Mouse (Mus musculus) kidney, embryonic 16.5 days (tissue): ENCODE data around the gene Zc3h7b. TPM values are rescaled to one million over a fixed set of nuclear protein-coding genes. Genes with fewer than 3 reads are reported as not detected.

Experiments used
- ATAC-seq: fragments of 200-750 bp; cut with Nextera tagmentation; 2 replicates; pipeline ENCODE4 v1.8.0; 2017; ENCODE audit warnings: moderate TSS enrichment; ENCODE audit not compliant: low FRiP score, low TSS enrichment
- H3K27ac ChIP-seq: fragments of 300-500 bp; sonication (generic); 2 replicates; pipeline ENCODE4 v1.5.1; 2014; ENCODE audit warnings: low read length
- H3K27me3 ChIP-seq: fragments of 300-500 bp; sonication (generic); 2 replicates; pipeline ENCODE4 v1.6.1; 2014; ENCODE audit warnings: low read length, control low read depth, mixed read lengths; ENCODE audit not compliant: insufficient read depth
- H3K36me3 ChIP-seq: fragments of 300-500 bp; sonication (generic); 2 replicates; pipeline ENCODE4 v1.6.1; 2014; ENCODE audit warnings: low read length, control low read depth, mixed read lengths; ENCODE audit not compliant: insufficient read depth
- H3K4me1 ChIP-seq: fragments of 300-500 bp; sonication (generic); 2 replicates; pipeline ENCODE4 v1.6.1; 2014; ENCODE audit warnings: low read length, control low read depth, mixed read lengths; ENCODE audit not compliant: insufficient read depth
- H3K4me2 ChIP-seq: fragments of 300-500 bp; sonication (generic); replicated peaks from 2 replicates; pipeline ENCODE4 v1.6.1; 2014; ENCODE audit warnings: low read depth, low read length
- H3K4me3 ChIP-seq: fragments of 300-500 bp; sonication (generic); 2 replicates; pipeline ENCODE4 v1.5.1; 2014; ENCODE audit warnings: mild to moderate bottlenecking, low read length
- H3K9ac ChIP-seq: fragments of 300-500 bp; sonication (generic); replicated peaks from 2 replicates; pipeline ENCODE4 v1.6.1; 2014; ENCODE audit warnings: low read length
- H3K9me3 ChIP-seq: fragments of 300-500 bp; sonication (generic); 2 replicates; pipeline ENCODE4 v1.6.1; 2016; ENCODE audit warnings: low read length, control low read depth
- WGBS: fragments of 180-500 bp; shearing (Covaris S2); extraction: QIAGEN DNeasy Blood & Tissue Kit; methylation state at CpG from one replicate; pipeline ENCODE4 v1.1.7; 2014; 5-methylcytosine and 5-hydroxymethylcytosine counted together
- polyA plus RNA-seq: library from polyadenylated mRNA; unstranded; fragments of >200 nt; fragmentation: Nextera tagmentation; extraction: Ambion mirVana; gene quantifications from 2 replicates; pipeline ENCODE4 v1.2.1, GENCODE M21; 2015

Gene Zc3h7b
- polyA plus RNA-seq, 1 experiment from 2014 or later, result 35.1 TPM

- peaks cover 43% of the 10 kb centered on the region for H3K4me1 ChIP-seq
- peak; percentile 44 for ATAC-seq
- WGBS, result 1% methylated on average over 10 of the region's 10 CpGs
- peak overlapping the region; percentile 98 for H3K27ac ChIP-seq
- no peaks in the 10 kb centered on the region for H3K9me3 ChIP-seq
- H3K36me3 ChIP-seq, result peaks cover 4% of the 10 kb centered on the region; the same call in 1 of the 2 replicates
- H3K27me3 ChIP-seq, result no peaks in the 10 kb centered on the region
- H3K4me3 ChIP-seq, result peak overlapping the region; percentile 78
- H3K9ac ChIP-seq, result peak overlapping the region; percentile 72
- peak overlapping the region; percentile 85 for H3K4me2 ChIP-seq
Measured at GRCm38 (mm10) chr15:81810150-81810549, 65.3 kb downstream of the Zc3h7b start.

- H3K9me3 ChIP-seq, result no peaks in the 10 kb centered on the region
- peaks cover 35% of the 10 kb centered on the region for H3K4me1 ChIP-seq
- peak; percentile 98 for ATAC-seq
- peak overlapping the region; percentile 98 for H3K27ac ChIP-seq
- peak overlapping the region; percentile 85 for H3K4me2 ChIP-seq
- H3K4me3 ChIP-seq, result peak overlapping the region; percentile 78
- no peaks in the 10 kb centered on the region for H3K27me3 ChIP-seq
- WGBS, result under 1% methylated on average over 86 of the region's 89 CpGs
- H3K9ac ChIP-seq, result peak overlapping the region; percentile 83
- peaks cover 10% of the 10 kb centered on the region; the same call in 1 of the 2 replicates for H3K36me3 ChIP-seq
Measured at GRCm38 (mm10) chr15:81810671-81811598, 66.1 kb downstream of the Zc3h7b start.

- WGBS, result under 1% methylated on average over 17 of the region's 26 CpGs
- peak overlapping the region; percentile 98 for H3K27ac ChIP-seq
- H3K4me2 ChIP-seq, result peak overlapping the region; percentile 85
- H3K9ac ChIP-seq, result peak overlapping the region; percentile 83
- H3K4me3 ChIP-seq, result peak overlapping the region; percentile 78
- H3K27me3 ChIP-seq, result no peaks in the 10 kb centered on the region
- peaks cover 29% of the 10 kb centered on the region for H3K4me1 ChIP-seq
- no peaks in the 10 kb centered on the region for H3K9me3 ChIP-seq
- peaks cover 10% of the 10 kb centered on the region; the same call in 1 of the 2 replicates for H3K36me3 ChIP-seq
- ATAC-seq, result peak; percentile 28
Measured at GRCm38 (mm10) chr15:81811599-81811996, 66.7 kb downstream of the Zc3h7b start.

- Histone ChIP-seq H3K4me3 (peak overlapping the region; percentile 78), H3K9ac (peak overlapping the region; percentile 83), H3K27ac (peak overlapping the region; percentile 98; the same call in 1 of the 2 replicates), H3K27me3 (no peaks in the 10 kb centered on the region), H3K4me2 (peak overlapping the region; percentile 85), H3K36me3 (peaks cover 15% of the 10 kb centered on the region; the same call in 1 of the 2 replicates), H3K4me1 (peaks cover 28% of the 10 kb centered on the region), H3K9me3 (no peaks in the 10 kb centered on the region)
- ATAC-seq, result no peak
- WGBS, result 37% methylated on average over 3 of the region's 3 CpGs
Measured at GRCm38 (mm10) chr15:81812287-81812686, 67.4 kb downstream of the Zc3h7b start.

GRCm38 (mm10) chr15:81812696-81813631 lies 68.1 kb downstream of the Zc3h7b start:
- peak overlapping the region; percentile 78; the same call in 1 of the 2 replicates for H3K4me3 ChIP-seq
- H3K4me2 ChIP-seq, result peak overlapping the region; percentile 85
- peak overlapping the region; percentile 83; the same call in 1 of the 2 replicates for H3K9ac ChIP-seq
- peaks cover 28% of the 10 kb centered on the region for H3K4me1 ChIP-seq
- 62% methylated on average over 7 of the region's 7 CpGs for WGBS
- no peak for ATAC-seq
- no peaks in the 10 kb centered on the region for H3K27me3 ChIP-seq
- no peaks in the 10 kb centered on the region for H3K9me3 ChIP-seq
- 0 out of 2 replicates have a peak overlapping the region, but pooled peaks have one; percentile 98 for H3K27ac ChIP-seq
- peaks cover 15% of the 10 kb centered on the region; the same call in 1 of the 2 replicates for H3K36me3 ChIP-seq

- no peak for ATAC-seq
- no peak overlapping the region for H3K27ac ChIP-seq
- no peaks in the 10 kb centered on the region for H3K9me3 ChIP-seq
- no peak overlapping the region for H3K4me2 ChIP-seq
- H3K4me1 ChIP-seq, result peaks cover 26% of the 10 kb centered on the region
- peaks cover 16% of the 10 kb centered on the region for H3K36me3 ChIP-seq
- H3K4me3 ChIP-seq, result no peak overlapping the region
- 82% methylated on average over 5 of the region's 5 CpGs for WGBS
- H3K27me3 ChIP-seq, result no peaks in the 10 kb centered on the region
- peak overlapping the region; percentile 32; the same call in 1 of the 2 replicates for H3K9ac ChIP-seq
Measured at GRCm38 (mm10) chr15:81813986-81814705, 69.3 kb downstream of the Zc3h7b start.

DNA sequence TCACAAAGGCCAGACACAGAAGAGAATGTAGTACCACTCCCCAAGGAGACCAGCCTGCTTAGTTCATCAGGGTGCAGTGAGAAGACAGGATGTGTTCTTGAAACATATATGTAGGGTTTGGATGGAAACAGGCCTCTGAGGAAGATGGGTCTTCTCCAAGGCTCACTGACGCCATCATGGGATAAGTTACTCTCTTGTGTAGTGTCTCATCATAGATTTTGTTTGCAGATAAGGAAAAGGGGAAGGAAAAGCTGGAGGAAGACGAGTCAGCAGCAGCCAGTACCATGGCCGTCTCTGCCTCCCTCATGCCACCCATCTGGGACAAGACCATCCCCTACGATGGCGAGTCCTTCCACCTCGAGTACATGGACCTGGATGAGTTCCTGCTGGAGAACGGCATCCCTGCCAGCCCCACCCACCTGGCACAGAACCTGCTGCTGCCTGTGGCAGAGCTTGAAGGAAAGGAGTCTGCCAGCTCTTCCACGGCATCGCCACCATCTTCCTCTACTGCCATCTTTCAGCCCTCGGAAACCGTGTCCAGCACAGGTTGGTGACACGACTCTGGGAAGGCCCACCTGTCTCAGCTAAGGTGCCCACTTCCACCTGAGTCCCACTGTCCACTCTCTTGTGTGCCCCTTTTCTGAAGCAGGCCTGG lies 70.0 kb downstream of the Zc3h7b start:
- no peaks in the 10 kb centered on the region for H3K9me3 ChIP-seq
- H3K27ac ChIP-seq, result no peak overlapping the region
- H3K9ac ChIP-seq, result no peak overlapping the region
- peaks cover 19% of the 10 kb centered on the region for H3K36me3 ChIP-seq
- H3K4me2 ChIP-seq, result no peak overlapping the region
- WGBS, result 88% methylated on average over 12 of the region's 12 CpGs
- H3K4me3 ChIP-seq, result no peak overlapping the region
- no peaks in the 10 kb centered on the region for H3K27me3 ChIP-seq
- peaks cover 19% of the 10 kb centered on the region for H3K4me1 ChIP-seq
- no peak for ATAC-seq

DNA sequence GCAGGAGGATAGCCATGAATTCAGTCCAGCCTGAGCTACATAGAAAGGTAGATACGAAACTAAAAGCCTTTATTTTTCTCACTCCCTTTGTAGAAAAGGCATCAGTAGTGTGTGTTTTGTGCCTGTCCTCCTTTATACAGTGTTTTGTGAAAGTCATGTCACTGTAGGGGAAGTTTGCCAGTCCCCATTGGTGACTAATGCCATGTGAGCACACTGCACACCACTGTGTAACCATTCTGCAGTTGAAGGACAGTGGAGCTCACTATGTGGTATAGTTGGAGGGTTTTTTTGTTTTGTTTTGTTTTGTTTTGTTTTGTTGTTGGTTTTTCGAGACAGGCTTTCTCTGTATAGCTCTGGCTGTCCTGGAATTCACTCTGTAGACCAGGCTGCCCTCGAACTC lies 73.5 kb downstream of the Zc3h7b start:
- H3K9ac ChIP-seq, result no peak overlapping the region
- no peak overlapping the region for H3K4me3 ChIP-seq
- 0 out of 2 replicates have a peak, but pooled peaks cover under 1% of the 10 kb centered on the region for H3K4me1 ChIP-seq
- no peak overlapping the region for H3K27ac ChIP-seq
- H3K9me3 ChIP-seq, result no peaks in the 10 kb centered on the region
- ATAC-seq, result no peak
- H3K36me3 ChIP-seq, result peaks cover 28% of the 10 kb centered on the region
- 91% methylated on average over 3 of the region's 3 CpGs for WGBS
- no peaks in the 10 kb centered on the region for H3K27me3 ChIP-seq
- no peak overlapping the region for H3K4me2 ChIP-seq
